Mouse (Mus musculus): ENCODE results near the gene Hebp1. TPM values are rescaled to one million over a fixed set of nuclear protein-coding genes. Genes with fewer than 3 reads are reported as not detected.

Gene Hebp1
- total and polyA plus RNA-seq, 2 experiments, result 317 to 334 TPM

DNA sequence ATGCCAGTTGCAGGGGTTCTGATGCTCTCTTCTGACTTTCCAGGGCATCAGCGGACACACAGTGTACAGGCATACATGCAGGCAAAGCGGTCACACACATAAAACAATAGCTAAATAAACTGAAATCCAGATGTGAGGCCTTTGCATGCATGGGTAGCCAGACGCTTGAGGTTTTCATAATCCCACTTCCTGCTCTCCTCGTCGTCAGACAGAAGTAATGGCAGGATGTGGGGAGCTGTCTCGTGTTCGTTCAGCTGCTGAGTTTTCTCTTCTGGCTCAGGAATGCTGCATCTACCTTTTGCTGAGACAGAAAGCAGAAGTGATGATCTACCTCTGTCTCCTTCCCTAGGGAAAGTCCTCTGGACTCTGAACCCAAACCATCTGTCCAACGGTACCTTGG is 20.5 kb upstream of the Hebp1 start:
- no peak for TF ChIP-seq CTCF (IDR thresholded peaks at IDR 0.05; ENCODE audit: low read depth, low read length)
- TF ChIP-seq POLR2A (IDR thresholded peaks at IDR 0.05; ENCODE audit: extremely low read depth, insufficient read depth, low read length), result no peak
- DNase-seq (ENCODE audit: extremely low read depth, low read depth, low spot score), result peak; percentile 41
- H3K4me1 ChIP-seq (ENCODE audit: control insufficient read depth, insufficient read depth, low read length), result no peaks in the 10 kb centered on the region
- 69% methylated on average over 8 of the region's 8 CpGs for WGBS
- peaks cover 17% of the 10 kb centered on the region for H3K36me3 ChIP-seq (ENCODE audit: control insufficient read depth, insufficient read depth, low read length)
- no peak overlapping the region for H3K9ac ChIP-seq (ENCODE audit: low read depth, low read length)
- no peaks in the 10 kb centered on the region for H3K79me2 ChIP-seq (ENCODE audit: control insufficient read depth, insufficient read depth, low read length)
- H3K27me3 ChIP-seq (ENCODE audit: control insufficient read depth, insufficient read depth, low read length), result no peaks in the 10 kb centered on the region
- H3K27ac ChIP-seq (replicated peaks; ENCODE audit: insufficient read depth, low read depth, low read length), result no peak overlapping the region
- H3K4me3 ChIP-seq (ENCODE audit: insufficient read depth, low read depth, low read length), result no peak overlapping the region

GRCm38 (mm10) chr6:135212666-135213065 is 14.8 kb upstream of the Hebp1 start:
- Histone ChIP-seq H3K27ac (replicated peaks; ENCODE audit: insufficient read depth, low read depth, low read length) (no peak overlapping the region), H3K36me3 (ENCODE audit: control insufficient read depth, insufficient read depth, low read length) (peaks cover 11% of the 10 kb centered on the region), H3K9ac (ENCODE audit: low read depth, low read length) (no peak overlapping the region), H3K4me1 (ENCODE audit: control insufficient read depth, insufficient read depth, low read length) (no peaks in the 10 kb centered on the region), H3K27me3 (ENCODE audit: control insufficient read depth, insufficient read depth, low read length) (no peaks in the 10 kb centered on the region), H3K4me3 (ENCODE audit: insufficient read depth, low read depth, low read length) (no peak overlapping the region), H3K79me2 (ENCODE audit: control insufficient read depth, insufficient read depth, low read length) (no peaks in the 10 kb centered on the region)
- DNase-seq (ENCODE audit: extremely low read depth, low read depth, low spot score), result no peak
- 91% methylated on average over 2 of the region's 2 CpGs for WGBS
- no peak for TF ChIP-seq POLR2A (IDR thresholded peaks at IDR 0.05; ENCODE audit: extremely low read depth, insufficient read depth, low read length)
- no peak for TF ChIP-seq CTCF (IDR thresholded peaks at IDR 0.05; ENCODE audit: low read depth, low read length)

DNA sequence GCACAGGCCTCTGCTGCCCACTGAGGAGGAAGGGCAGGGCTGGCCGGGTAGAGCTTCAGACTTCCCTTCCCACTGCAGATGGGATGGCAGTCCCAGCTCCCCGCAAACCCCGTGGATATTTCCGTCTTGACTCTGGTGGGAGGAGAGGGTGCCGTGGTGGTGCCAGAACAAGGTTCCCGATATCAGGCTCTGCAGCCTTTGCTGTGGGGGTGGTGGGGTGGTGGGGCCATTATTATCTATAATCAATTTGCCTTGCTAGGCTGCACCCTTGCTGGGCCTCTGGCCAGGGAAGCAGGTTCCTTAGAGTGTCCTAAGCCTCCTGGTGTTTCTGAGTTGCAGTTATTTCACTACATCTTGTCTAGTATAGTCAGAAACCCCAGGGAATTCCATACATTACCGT is 13.3 kb upstream of the Hebp1 start:
- H3K36me3 ChIP-seq (ENCODE audit: control insufficient read depth, insufficient read depth, low read length), result peaks cover 9% of the 10 kb centered on the region
- no peak overlapping the region for H3K4me3 ChIP-seq (ENCODE audit: insufficient read depth, low read depth, low read length)
- H3K4me1 ChIP-seq (ENCODE audit: control insufficient read depth, insufficient read depth, low read length), result no peaks in the 10 kb centered on the region
- H3K27ac ChIP-seq (replicated peaks; ENCODE audit: insufficient read depth, low read depth, low read length), result no peak overlapping the region
- H3K27me3 ChIP-seq (ENCODE audit: control insufficient read depth, insufficient read depth, low read length), result no peaks in the 10 kb centered on the region
- WGBS, result 93% methylated on average over 7 of the region's 7 CpGs
- no peaks in the 10 kb centered on the region for H3K79me2 ChIP-seq (ENCODE audit: control insufficient read depth, insufficient read depth, low read length)
- TF ChIP-seq POLR2A (IDR thresholded peaks at IDR 0.05; ENCODE audit: extremely low read depth, insufficient read depth, low read length) (no peak), CTCF (IDR thresholded peaks at IDR 0.05; ENCODE audit: low read depth, low read length) (no peak)
- H3K9ac ChIP-seq (ENCODE audit: low read depth, low read length), result no peak overlapping the region
- no peak for DNase-seq (ENCODE audit: extremely low read depth, low read depth, low spot score)

- Histone ChIP-seq H3K4me3 (ENCODE audit: insufficient read depth, low read depth, low read length) (no peak overlapping the region), H3K27me3 (ENCODE audit: control insufficient read depth, insufficient read depth, low read length) (no peaks in the 10 kb centered on the region), H3K36me3 (ENCODE audit: control insufficient read depth, insufficient read depth, low read length) (no peaks in the 10 kb centered on the region; the same call in 1 of the 2 replicates), H3K9ac (ENCODE audit: low read depth, low read length) (no peak overlapping the region), H3K4me1 (ENCODE audit: control insufficient read depth, insufficient read depth, low read length) (no peaks in the 10 kb centered on the region), H3K79me2 (ENCODE audit: control insufficient read depth, insufficient read depth, low read length) (peaks cover 10% of the 10 kb centered on the region; the same call in 1 of the 2 replicates), H3K27ac (replicated peaks; ENCODE audit: insufficient read depth, low read depth, low read length) (no peak overlapping the region)
- no peak for DNase-seq (ENCODE audit: extremely low read depth, low read depth, low spot score)
- no peak for TF ChIP-seq POLR2A (IDR thresholded peaks at IDR 0.05; ENCODE audit: extremely low read depth, insufficient read depth, low read length)
- no peak for TF ChIP-seq CTCF (IDR thresholded peaks at IDR 0.05; ENCODE audit: low read depth, low read length)
- 94% methylated on average over 8 of the region's 8 CpGs for WGBS
Observed at GRCm38 (mm10) chr6:135206909-135207308, 9.1 kb upstream of the Hebp1 start.

DNA sequence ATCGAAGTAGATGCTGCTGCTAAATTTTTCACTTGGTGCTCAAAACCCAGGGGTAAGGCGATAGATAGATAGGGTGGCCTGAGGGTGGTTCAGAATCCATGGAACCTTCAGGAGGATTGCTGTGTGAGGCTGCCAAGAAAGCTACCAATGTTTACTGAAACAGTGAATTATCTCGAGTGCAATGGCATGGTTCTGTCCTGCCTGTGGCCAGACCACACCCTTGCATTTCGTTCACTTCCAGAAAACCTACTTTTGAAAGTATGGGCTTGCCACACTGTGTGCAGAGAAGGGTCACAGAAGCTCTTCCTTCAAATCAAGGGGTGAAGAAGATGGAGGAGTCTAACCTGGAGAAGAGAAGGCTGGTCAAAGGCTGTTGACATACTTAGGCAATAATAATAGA is 8.0 kb upstream of the Hebp1 start:
- WGBS, result 42% methylated on average over 4 of the region's 4 CpGs
- Histone ChIP-seq H3K27me3 (ENCODE audit: control insufficient read depth, insufficient read depth, low read length) (no peaks in the 10 kb centered on the region), H3K4me1 (ENCODE audit: control insufficient read depth, insufficient read depth, low read length) (peaks cover 6% of the 10 kb centered on the region), H3K36me3 (ENCODE audit: control insufficient read depth, insufficient read depth, low read length) (no peaks in the 10 kb centered on the region; the same call in 1 of the 2 replicates), H3K4me3 (ENCODE audit: insufficient read depth, low read depth, low read length) (no peak overlapping the region), H3K27ac (replicated peaks; ENCODE audit: insufficient read depth, low read depth, low read length) (no peak overlapping the region), H3K9ac (ENCODE audit: low read depth, low read length) (no peak overlapping the region), H3K79me2 (ENCODE audit: control insufficient read depth, insufficient read depth, low read length) (peaks cover 12% of the 10 kb centered on the region; the same call in 1 of the 2 replicates)
- TF ChIP-seq POLR2A (IDR thresholded peaks at IDR 0.05; ENCODE audit: extremely low read depth, insufficient read depth, low read length) (no peak), CTCF (IDR thresholded peaks at IDR 0.05; ENCODE audit: low read depth, low read length) (no peak)
- peak; percentile 35 for DNase-seq (ENCODE audit: extremely low read depth, low read depth, low spot score)

GRCm38 (mm10) chr6:135204869-135205268 is 7.0 kb upstream of the Hebp1 start:
- TF ChIP-seq POLR2A (IDR thresholded peaks at IDR 0.05; ENCODE audit: extremely low read depth, insufficient read depth, low read length) (no peak), CTCF (IDR thresholded peaks at IDR 0.05; ENCODE audit: low read depth, low read length) (no peak)
- 82% methylated on average over 4 of the region's 4 CpGs for WGBS
- no peak overlapping the region for H3K9ac ChIP-seq (ENCODE audit: low read depth, low read length)
- DNase-seq (ENCODE audit: extremely low read depth, low read depth, low spot score), result no peak
- H3K36me3 ChIP-seq (ENCODE audit: control insufficient read depth, insufficient read depth, low read length), result no peaks in the 10 kb centered on the region; the same call in 1 of the 2 replicates
- no peak overlapping the region for H3K27ac ChIP-seq (replicated peaks; ENCODE audit: insufficient read depth, low read depth, low read length)
- no peaks in the 10 kb centered on the region for H3K27me3 ChIP-seq (ENCODE audit: control insufficient read depth, insufficient read depth, low read length)
- H3K79me2 ChIP-seq (ENCODE audit: control insufficient read depth, insufficient read depth, low read length), result peaks cover 17% of the 10 kb centered on the region; the same call in 1 of the 2 replicates
- no peak overlapping the region for H3K4me3 ChIP-seq (ENCODE audit: insufficient read depth, low read depth, low read length)
- H3K4me1 ChIP-seq (ENCODE audit: control insufficient read depth, insufficient read depth, low read length), result peaks cover 10% of the 10 kb centered on the region
